Mouse (Mus musculus): Measurements from ENCODE around the gene Kif19a.

The Kif19a gene

GRCm38 (mm10) chr11:114794691-114795090, 29.5 kb downstream of the Kif19a start:
- peaks cover 68% of the 10 kb centered on the region for H3K4me1 ChIP-seq (replicated peaks; ENCODE audit: low read depth, low read length)
- H3K36me3 ChIP-seq (ENCODE audit: insufficient read depth, low read length), result no peaks in the 10 kb centered on the region
- H3K27me3 ChIP-seq (ENCODE audit: insufficient read depth, low read length), result peaks cover 64% of the 10 kb centered on the region
- H3K4me3 ChIP-seq (replicated peaks; ENCODE audit: low read length), result peak overlapping the region; percentile 49; the same call in 1 of the 2 replicates
- H3K9me3 ChIP-seq (ENCODE audit: low read length), result no peaks in the 10 kb centered on the region
- TF ChIP-seq POU5F1 (IDR thresholded peaks at IDR 0.05; ENCODE audit: borderline replicate concordance, low read length) (no peak), CTCF (conservative IDR thresholded peaks at IDR 0.05; ENCODE audit: low read length) (no peak), NANOG (IDR thresholded peaks at IDR 0.05; ENCODE audit: borderline replicate concordance, low read length) (no peak)

GRCm38 (mm10) chr11:114795231-114795746, 30.1 kb downstream of the Kif19a start:
- Histone ChIP-seq H3K4me3 (replicated peaks; ENCODE audit: low read length) (peak overlapping the region; percentile 49), H3K4me1 (replicated peaks; ENCODE audit: low read depth, low read length) (peaks cover 62% of the 10 kb centered on the region), H3K9me3 (ENCODE audit: low read length) (no peaks in the 10 kb centered on the region), H3K27me3 (ENCODE audit: insufficient read depth, low read length) (peaks cover 58% of the 10 kb centered on the region), H3K36me3 (ENCODE audit: insufficient read depth, low read length) (no peaks in the 10 kb centered on the region)
- no peak for TF ChIP-seq CTCF (conservative IDR thresholded peaks at IDR 0.05; ENCODE audit: low read length)
- no peak for TF ChIP-seq POU5F1 (IDR thresholded peaks at IDR 0.05; ENCODE audit: borderline replicate concordance, low read length)
- TF ChIP-seq NANOG (IDR thresholded peaks at IDR 0.05; ENCODE audit: borderline replicate concordance, low read length), result no peak

- Histone ChIP-seq H3K27me3 (ENCODE audit: insufficient read depth, low read length) (peaks cover 52% of the 10 kb centered on the region), H3K4me1 (replicated peaks; ENCODE audit: low read depth, low read length) (peaks cover 56% of the 10 kb centered on the region), H3K9me3 (ENCODE audit: low read length) (no peaks in the 10 kb centered on the region), H3K36me3 (ENCODE audit: insufficient read depth, low read length) (no peaks in the 10 kb centered on the region), H3K4me3 (replicated peaks; ENCODE audit: low read length) (peak within 1 kb of the TSS; percentile 49)
- TF ChIP-seq CTCF (conservative IDR thresholded peaks at IDR 0.05; ENCODE audit: low read length) (no peak), NANOG (IDR thresholded peaks at IDR 0.05; ENCODE audit: borderline replicate concordance, low read length) (no peak), POU5F1 (IDR thresholded peaks at IDR 0.05; ENCODE audit: borderline replicate concordance, low read length) (no peak)
Observed at GRCm38 (mm10) chr11:114795848-114796322, 30.7 kb downstream of the Kif19a start, which contains the start of gene Btbd17. TSS of gene Btbd17 (minus strand) at chr11:114795945.

- H3K9me3 ChIP-seq (ENCODE audit: low read length), result peaks cover 6% of the 10 kb centered on the region
- peaks cover 40% of the 10 kb centered on the region for H3K27me3 ChIP-seq (ENCODE audit: insufficient read depth, low read length)
- TF ChIP-seq CTCF (conservative IDR thresholded peaks at IDR 0.05; ENCODE audit: low read length), result no peak
- no peak for TF ChIP-seq NANOG (IDR thresholded peaks at IDR 0.05; ENCODE audit: borderline replicate concordance, low read length)
- no peak for TF ChIP-seq POU5F1 (IDR thresholded peaks at IDR 0.05; ENCODE audit: borderline replicate concordance, low read length)
- H3K4me3 ChIP-seq (replicated peaks; ENCODE audit: low read length), result no peak overlapping the region
- no peaks in the 10 kb centered on the region for H3K36me3 ChIP-seq (ENCODE audit: insufficient read depth, low read length)
- H3K4me1 ChIP-seq (replicated peaks; ENCODE audit: low read depth, low read length), result peaks cover 50% of the 10 kb centered on the region
Observed at GRCm38 (mm10) chr11:114797176-114797575, 32.0 kb downstream of the Kif19a start.

GRCm38 (mm10) chr11:114797981-114798380, 32.8 kb downstream of the Kif19a start:
- H3K4me1 ChIP-seq (replicated peaks; ENCODE audit: low read depth, low read length), result peaks cover 50% of the 10 kb centered on the region
- TF ChIP-seq NANOG (IDR thresholded peaks at IDR 0.05; ENCODE audit: borderline replicate concordance, low read length) (no peak), CTCF (conservative IDR thresholded peaks at IDR 0.05; ENCODE audit: low read length) (no peak), POU5F1 (IDR thresholded peaks at IDR 0.05; ENCODE audit: borderline replicate concordance, low read length) (no peak)
- peaks cover 32% of the 10 kb centered on the region for H3K27me3 ChIP-seq (ENCODE audit: insufficient read depth, low read length)
- no peaks in the 10 kb centered on the region for H3K36me3 ChIP-seq (ENCODE audit: insufficient read depth, low read length)
- H3K9me3 ChIP-seq (ENCODE audit: low read length), result peaks cover 6% of the 10 kb centered on the region
- no peak overlapping the region for H3K4me3 ChIP-seq (replicated peaks; ENCODE audit: low read length)

GRCm38 (mm10) chr11:114798624-114799023, 33.4 kb downstream of the Kif19a start, which contains the start of gene Gpr142:
TSS of gene Gpr142 (plus strand) at chr11:114798924.
- Histone ChIP-seq H3K9me3 (ENCODE audit: low read length) (peaks cover 6% of the 10 kb centered on the region), H3K4me3 (replicated peaks; ENCODE audit: low read length) (no peak within 1 kb of the TSS), H3K4me1 (replicated peaks; ENCODE audit: low read depth, low read length) (peaks cover 48% of the 10 kb centered on the region), H3K36me3 (ENCODE audit: insufficient read depth, low read length) (no peaks in the 10 kb centered on the region), H3K27me3 (ENCODE audit: insufficient read depth, low read length) (peaks cover 25% of the 10 kb centered on the region)
- TF ChIP-seq POU5F1 (IDR thresholded peaks at IDR 0.05; ENCODE audit: borderline replicate concordance, low read length), result no peak

- peaks cover 6% of the 10 kb centered on the region for H3K9me3 ChIP-seq (ENCODE audit: low read length)
- no peak overlapping the region for H3K4me3 ChIP-seq (replicated peaks; ENCODE audit: low read length)
- peaks cover 45% of the 10 kb centered on the region for H3K4me1 ChIP-seq (replicated peaks; ENCODE audit: low read depth, low read length)
- TF ChIP-seq POU5F1 (IDR thresholded peaks at IDR 0.05; ENCODE audit: borderline replicate concordance, low read length) (no peak), NANOG (IDR thresholded peaks at IDR 0.05; ENCODE audit: borderline replicate concordance, low read length) (no peak), CTCF (conservative IDR thresholded peaks at IDR 0.05; ENCODE audit: low read length) (0 out of 2 replicates have a peak, but pooled peaks have one; percentile 2)
- peaks cover 21% of the 10 kb centered on the region for H3K27me3 ChIP-seq (ENCODE audit: insufficient read depth, low read length)
- no peaks in the 10 kb centered on the region for H3K36me3 ChIP-seq (ENCODE audit: insufficient read depth, low read length)
Observed at GRCm38 (mm10) chr11:114801906-114802305, 36.7 kb downstream of the Kif19a start.

GRCm38 (mm10) chr11:114802540-114803267, 37.5 kb downstream of the Kif19a start:
- no peak overlapping the region for H3K4me3 ChIP-seq (replicated peaks; ENCODE audit: low read length)
- no peak for TF ChIP-seq CTCF (conservative IDR thresholded peaks at IDR 0.05; ENCODE audit: low read length)
- no peak for TF ChIP-seq POU5F1 (IDR thresholded peaks at IDR 0.05; ENCODE audit: borderline replicate concordance, low read length)
- TF ChIP-seq NANOG (IDR thresholded peaks at IDR 0.05; ENCODE audit: borderline replicate concordance, low read length), result no peak
- H3K36me3 ChIP-seq (ENCODE audit: insufficient read depth, low read length), result no peaks in the 10 kb centered on the region
- peaks cover 14% of the 10 kb centered on the region; the same call in 1 of the 2 replicates for H3K27me3 ChIP-seq (ENCODE audit: insufficient read depth, low read length)
- H3K9me3 ChIP-seq (ENCODE audit: low read length), result peaks cover 6% of the 10 kb centered on the region
- peaks cover 49% of the 10 kb centered on the region for H3K4me1 ChIP-seq (replicated peaks; ENCODE audit: low read depth, low read length)
